Mouse (Mus musculus) forebrain, embryonic 14.5 days (tissue): ENCODE results near the gene 2810408A11Rik. TPM values are rescaled to one million over a fixed set of nuclear protein-coding genes. Genes with fewer than 3 reads are reported as not detected.

Source experiments
- ATAC-seq: fragments of 200-750 bp; cut with Nextera tagmentation; 2 replicates; pipeline ENCODE4 v1.8.0; 2017; ENCODE audit warnings: mild to moderate bottlenecking, moderate library complexity
- DNase-seq: peaks from one replicate; pipeline ENCODE4 v3.0.0-alpha.2; 2015; ENCODE audit warnings: low spot score
- H3K27ac ChIP-seq: fragments of 300-500 bp; sonication (generic); 2 replicates; pipeline ENCODE4 v1.5.1; 2014; ENCODE audit warnings: low read depth, mild to moderate bottlenecking, control low read depth, low read length, moderate library complexity
- H3K27me3 ChIP-seq: fragments of 300-500 bp; sonication (generic); replicated peaks from 2 replicates; pipeline ENCODE4 v1.6.1; 2014; ENCODE audit warnings: low read length, control low read depth, mixed read lengths; ENCODE audit not compliant: control insufficient read depth, insufficient read depth
- H3K36me3 ChIP-seq: fragments of 300-500 bp; sonication (generic); 2 replicates; pipeline ENCODE4 v1.6.1; 2014; ENCODE audit warnings: low read length, control low read depth; ENCODE audit not compliant: control insufficient read depth, insufficient read depth
- H3K4me1 ChIP-seq: fragments of 300-500 bp; sonication (generic); 2 replicates; pipeline ENCODE4 v1.6.1; 2014; ENCODE audit warnings: antibody characterized with exemption, low read length, control low read depth; ENCODE audit not compliant: control insufficient read depth, insufficient read depth
- H3K4me2 ChIP-seq: fragments of 300-500 bp; sonication (generic); 2 replicates; pipeline ENCODE4 v1.6.1; 2014; ENCODE audit warnings: mild to moderate bottlenecking, control low read depth, low read length
- H3K4me3 ChIP-seq: fragments of 300-500 bp; sonication (generic); 2 replicates; pipeline ENCODE4 v1.5.1; 2014; ENCODE audit warnings: low read depth, low read length, control low read depth
- H3K9ac ChIP-seq: fragments of 300-500 bp; sonication (generic); 2 replicates; pipeline ENCODE4 v1.6.1; 2014; ENCODE audit warnings: mild to moderate bottlenecking, low read length, control low read depth, moderate library complexity
- H3K9me3 ChIP-seq: fragments of 300-500 bp; sonication (generic); replicated peaks from 2 replicates; pipeline ENCODE4 v1.6.1; 2016; ENCODE audit warnings: low read length, control low read depth, mixed read lengths; ENCODE audit not compliant: control insufficient read depth
- WGBS: fragments of 180-500 bp; shearing (Covaris S2); extraction: QIAGEN DNeasy Blood & Tissue Kit; methylation state at CpG from one replicate; pipeline ENCODE4 v1.1.7; 2014; 5-methylcytosine and 5-hydroxymethylcytosine counted together
- polyA plus RNA-seq: library from polyadenylated mRNA; unstranded; fragments of >200 nt; fragmentation: Nextera tagmentation; extraction: Ambion mirVana; gene quantifications from 2 replicates; pipeline ENCODE4 v1.2.1, GENCODE M21; 2014

2810408A11Rik gene
- polyA plus RNA-seq, 1 experiment from 2014 or later = 18.6 TPM

DNA sequence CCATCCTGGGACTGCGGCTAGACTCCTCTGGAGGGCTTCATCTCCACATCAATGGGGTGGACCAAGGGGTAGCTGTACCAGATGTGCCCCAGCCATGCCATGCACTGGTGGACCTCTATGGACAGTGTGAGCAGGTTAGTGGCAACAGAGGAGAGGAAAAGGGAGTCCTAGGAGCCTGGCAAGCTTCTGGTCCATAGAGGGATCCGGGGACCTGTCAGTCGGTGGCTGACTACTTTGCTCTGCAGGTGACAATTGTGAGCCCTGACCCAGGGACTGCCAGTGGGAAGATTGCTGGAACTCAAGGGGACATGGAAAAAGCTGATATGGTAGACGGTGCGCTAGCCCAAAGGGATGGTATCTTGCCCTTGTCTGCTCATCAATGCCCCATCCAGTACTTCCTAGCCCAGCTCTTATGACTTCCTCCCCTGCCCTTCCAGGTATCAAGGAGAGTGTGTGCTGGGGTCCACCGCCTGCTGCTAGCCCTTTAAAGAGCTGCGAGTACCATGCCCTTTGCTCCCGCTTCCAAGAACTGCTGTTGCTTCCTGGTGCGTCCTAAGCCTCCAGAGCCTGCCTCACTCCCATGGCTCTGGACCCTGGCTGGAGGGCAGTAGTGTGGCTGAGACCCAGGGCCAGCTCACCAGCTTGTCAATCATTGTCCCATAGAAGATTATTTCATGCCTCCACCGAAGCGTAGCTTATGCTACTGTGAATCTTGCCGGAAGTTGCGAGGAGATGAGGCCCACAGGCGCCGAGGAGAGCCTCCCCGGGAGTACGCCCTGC lies 10.2 kb upstream of the 2810408A11Rik start:
- no peak for DNase-seq

DNA sequence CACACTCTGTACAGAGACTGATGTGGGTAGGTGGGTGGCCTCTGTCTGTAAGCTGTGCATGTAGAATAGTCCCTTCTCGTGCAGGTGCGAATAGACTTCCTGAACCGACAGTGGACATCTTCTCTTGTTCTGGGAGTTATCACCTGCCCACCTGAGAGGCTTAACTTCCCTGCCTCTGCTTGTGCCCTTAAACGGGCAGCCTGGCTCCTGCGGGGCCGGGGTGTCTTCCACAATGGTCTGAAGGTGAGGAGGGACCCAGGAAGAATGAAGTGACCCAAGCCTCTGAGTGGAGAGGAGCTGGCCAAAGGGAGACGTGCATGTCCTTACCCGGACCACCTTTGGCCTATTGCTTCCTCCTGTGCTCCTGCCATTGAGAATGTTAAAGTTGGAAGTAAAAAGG lies 9.4 kb upstream of the 2810408A11Rik start:
- no peak overlapping the region for H3K4me2 ChIP-seq
- H3K27me3 ChIP-seq = no peaks in the 10 kb centered on the region
- H3K9me3 ChIP-seq = no peaks in the 10 kb centered on the region
- DNase-seq = no peak
- WGBS = 95% methylated on average over 8 of the region's 8 CpGs
- no peak overlapping the region for H3K9ac ChIP-seq
- no peak for ATAC-seq
- H3K4me3 ChIP-seq = no peak overlapping the region
- H3K4me1 ChIP-seq = peaks cover 13% of the 10 kb centered on the region
- peaks cover 90% of the 10 kb centered on the region for H3K36me3 ChIP-seq
- H3K27ac ChIP-seq = no peak overlapping the region

More for the DNA sequence above, 10.2 kb upstream of the 2810408A11Rik start:
- WGBS = 96% methylated on average over 17 of the region's 17 CpGs
- Histone ChIP-seq H3K27ac (no peak overlapping the region), H3K36me3 (peaks cover 90% of the 10 kb centered on the region), H3K4me1 (peaks cover 17% of the 10 kb centered on the region), H3K4me2 (no peak overlapping the region), H3K27me3 (no peaks in the 10 kb centered on the region), H3K9me3 (no peaks in the 10 kb centered on the region), H3K9ac (no peak overlapping the region), H3K4me3 (no peak overlapping the region)
- ATAC-seq = no peak

DNA sequence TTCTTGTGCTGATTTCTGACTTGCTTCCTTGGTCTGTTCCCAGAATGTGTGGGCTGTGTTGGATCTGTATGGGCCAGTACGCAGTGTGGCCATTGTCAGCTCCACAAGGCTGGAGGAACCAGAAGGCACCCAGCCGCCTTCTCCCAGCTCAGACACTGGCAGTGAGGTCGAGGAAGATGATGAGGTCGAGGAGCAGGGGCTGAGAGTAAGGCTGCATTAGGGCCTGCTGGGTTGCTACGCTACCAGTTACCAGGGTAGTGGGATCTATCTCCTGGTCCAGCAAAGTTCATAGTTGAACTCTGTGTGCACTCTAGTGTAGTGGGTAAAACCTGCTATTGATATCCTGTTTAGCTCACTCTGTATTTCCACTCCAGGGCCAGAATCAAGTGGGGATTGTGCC lies 8.4 kb upstream of the 2810408A11Rik start:
- H3K9ac ChIP-seq = no peak overlapping the region
- DNase-seq (no peak), ATAC-seq (no peak)
- no peak overlapping the region for H3K4me2 ChIP-seq
- H3K4me3 ChIP-seq = no peak overlapping the region
- H3K36me3 ChIP-seq = peaks cover 94% of the 10 kb centered on the region
- no peaks in the 10 kb centered on the region for H3K27me3 ChIP-seq
- H3K4me1 ChIP-seq = peaks cover 5% of the 10 kb centered on the region; the same call in 1 of the 2 replicates
- no peak overlapping the region for H3K27ac ChIP-seq
- WGBS = 91% methylated on average over 5 of the region's 5 CpGs
- no peaks in the 10 kb centered on the region for H3K9me3 ChIP-seq

DNA sequence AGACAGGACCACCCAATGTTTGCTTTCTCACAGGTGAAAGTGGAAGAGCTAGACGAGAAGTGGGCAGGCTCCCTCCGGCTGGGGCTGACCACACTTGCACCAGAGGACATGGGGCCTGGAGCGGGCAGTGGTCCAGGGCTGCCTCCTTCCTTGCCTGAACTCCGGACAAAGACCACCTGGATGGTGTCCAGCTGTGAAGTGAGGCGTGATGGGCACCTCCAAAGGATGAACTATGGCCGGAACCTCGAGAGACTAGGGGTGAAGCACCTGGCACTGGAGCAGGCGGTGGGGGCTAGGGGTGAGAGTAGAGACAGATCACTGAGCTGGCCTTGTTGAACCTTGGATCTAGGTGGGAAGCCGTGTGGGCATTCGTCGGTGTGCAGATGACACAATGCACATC lies 7.9 kb upstream of the 2810408A11Rik start:
- no peak overlapping the region for H3K4me2 ChIP-seq
- WGBS = 96% methylated on average over 11 of the region's 11 CpGs
- ATAC-seq = no peak

DNA sequence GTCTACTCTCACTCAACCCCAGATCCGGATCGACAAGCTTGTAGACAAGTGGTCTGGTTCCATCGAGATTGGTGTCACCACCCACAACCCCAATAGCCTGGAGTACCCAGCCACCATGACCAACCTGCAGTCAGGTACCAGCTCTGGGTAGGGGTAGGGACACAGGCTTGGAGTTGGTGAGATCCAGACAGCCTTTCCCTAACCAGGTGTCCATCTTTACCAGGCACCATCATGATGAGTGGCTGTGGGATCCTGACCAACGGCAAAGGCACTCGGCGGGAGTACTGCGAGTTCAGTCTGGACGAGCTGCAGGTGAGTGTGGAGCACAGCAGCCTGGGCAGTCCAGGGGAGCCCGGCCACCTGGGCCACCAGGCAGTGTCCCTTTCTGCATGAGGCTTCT lies 3.5 kb upstream of the 2810408A11Rik start:
- WGBS = 97% methylated on average over 9 of the region's 9 CpGs
- peaks cover 59% of the 10 kb centered on the region for H3K36me3 ChIP-seq
- no peaks in the 10 kb centered on the region for H3K9me3 ChIP-seq
- H3K27me3 ChIP-seq = no peaks in the 10 kb centered on the region
- H3K4me1 ChIP-seq = peaks cover 15% of the 10 kb centered on the region
- H3K9ac ChIP-seq = no peak overlapping the region
- DNase-seq (no peak), ATAC-seq (no peak)
- no peak overlapping the region for H3K4me3 ChIP-seq
- no peak overlapping the region for H3K27ac ChIP-seq
- H3K4me2 ChIP-seq = no peak overlapping the region

More for the DNA sequence above, 7.9 kb upstream of the 2810408A11Rik start:
- DNase-seq = no peak
- H3K27me3 ChIP-seq = no peaks in the 10 kb centered on the region
- H3K27ac ChIP-seq = no peak overlapping the region
- no peak overlapping the region for H3K4me3 ChIP-seq
- H3K36me3 ChIP-seq = peaks cover 100% of the 10 kb centered on the region
- no peaks in the 10 kb centered on the region for H3K9me3 ChIP-seq
- no peak overlapping the region for H3K9ac ChIP-seq
- peaks cover 4% of the 10 kb centered on the region; the same call in 1 of the 2 replicates for H3K4me1 ChIP-seq

DNA sequence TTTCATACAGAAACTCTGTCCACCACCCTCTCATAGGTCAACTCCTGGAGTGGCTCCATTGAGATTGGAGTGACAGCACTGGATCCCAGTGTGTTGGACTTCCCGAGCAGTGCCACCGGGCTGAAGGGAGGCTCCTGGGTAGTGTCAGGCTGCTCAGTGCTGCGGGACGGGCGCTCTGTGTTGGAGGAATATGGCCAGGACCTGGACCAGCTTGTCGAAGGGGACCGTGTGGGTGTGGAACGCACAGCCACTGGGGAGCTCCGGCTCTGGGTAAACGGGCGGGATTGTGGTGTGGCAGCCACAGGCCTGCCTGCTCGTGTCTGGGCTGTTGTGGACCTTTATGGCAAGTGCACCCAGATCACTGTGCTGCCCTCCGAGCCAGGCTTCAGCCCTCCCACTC lies 2.2 kb upstream of the 2810408A11Rik start:
- Histone ChIP-seq H3K36me3 (peaks cover 46% of the 10 kb centered on the region), H3K27me3 (no peaks in the 10 kb centered on the region), H3K27ac (no peak overlapping the region), H3K9me3 (no peaks in the 10 kb centered on the region), H3K4me3 (peak overlapping the region; percentile 87), H3K4me2 (peak overlapping the region; percentile 87), H3K4me1 (peaks cover 18% of the 10 kb centered on the region), H3K9ac (no peak overlapping the region)
- 92% methylated on average over 13 of the region's 13 CpGs for WGBS
- ATAC-seq = no peak
- no peak for DNase-seq

DNA sequence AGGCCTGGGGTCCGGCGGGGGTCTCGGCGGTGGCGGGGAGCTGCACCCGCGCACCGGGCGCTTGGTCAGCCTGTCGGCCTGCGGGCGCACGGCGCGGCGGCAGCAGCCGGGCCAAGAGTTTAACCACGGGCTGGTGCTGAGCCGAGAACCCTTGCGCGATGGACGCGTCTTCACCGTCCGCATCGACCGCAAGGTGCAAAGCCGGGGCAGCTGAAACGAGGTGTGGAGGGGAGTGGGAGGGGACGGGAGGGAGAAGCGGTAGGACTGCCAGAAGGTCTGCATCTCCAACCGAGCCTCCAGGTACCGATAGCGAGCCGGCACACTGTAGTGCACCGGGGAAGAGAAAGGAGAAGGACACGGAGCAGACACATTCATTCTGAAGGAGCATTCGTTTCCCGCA lies 1.2 kb upstream of the 2810408A11Rik start:
- no peaks in the 10 kb centered on the region for H3K9me3 ChIP-seq
- H3K27ac ChIP-seq = peak overlapping the region; percentile 92
- under 1% methylated on average over 34 of the region's 39 CpGs for WGBS
- no peaks in the 10 kb centered on the region for H3K27me3 ChIP-seq
- ATAC-seq (no peak; the same call in 1 of the 2 replicates), DNase-seq (no peak)
- H3K9ac ChIP-seq = peak overlapping the region; percentile 91
- peak overlapping the region; percentile 87 for H3K4me2 ChIP-seq
- peaks cover 36% of the 10 kb centered on the region for H3K36me3 ChIP-seq
- peak overlapping the region; percentile 87 for H3K4me3 ChIP-seq
- peaks cover 18% of the 10 kb centered on the region for H3K4me1 ChIP-seq

GRCm38 (mm10) chr11:69901406-69901846 lies 639 bp upstream of the 2810408A11Rik start:
- Histone ChIP-seq H3K36me3 (peaks cover 30% of the 10 kb centered on the region), H3K4me3 (peak overlapping the region; percentile 87), H3K4me2 (peak overlapping the region; percentile 87), H3K9me3 (no peaks in the 10 kb centered on the region), H3K9ac (peak overlapping the region; percentile 91), H3K4me1 (peaks cover 18% of the 10 kb centered on the region), H3K27ac (peak overlapping the region; percentile 92), H3K27me3 (no peaks in the 10 kb centered on the region)
- DNase-seq (peak; percentile 99), ATAC-seq (peak; percentile 80)
- under 1% methylated on average over 42 of the region's 42 CpGs for WGBS

DNA sequence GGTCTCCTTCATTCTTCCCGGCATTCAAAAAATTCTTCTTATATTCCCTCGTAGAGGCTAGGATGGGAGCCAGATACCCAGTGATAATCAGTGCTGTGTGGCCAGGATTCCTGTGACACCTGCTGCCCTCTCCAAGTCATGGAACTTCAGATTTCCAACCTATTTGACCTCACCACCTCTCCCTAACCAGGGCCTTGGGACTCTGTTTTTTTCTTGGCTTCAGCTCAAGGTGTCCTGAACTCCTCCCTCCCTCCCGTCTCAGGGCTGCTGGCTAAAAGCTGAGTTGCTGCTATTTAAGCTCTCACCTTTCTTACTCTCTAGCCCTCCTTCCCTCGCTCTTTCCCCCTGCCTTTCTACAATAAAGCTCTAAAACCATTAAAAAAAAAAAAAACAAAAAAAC lies 917 bp downstream of the 2810408A11Rik start:
- DNase-seq (peak; percentile 34), ATAC-seq (no peak)
- H3K27me3 ChIP-seq = no peaks in the 10 kb centered on the region
- H3K36me3 ChIP-seq = peaks cover 14% of the 10 kb centered on the region
- peak overlapping the region; percentile 87 for H3K4me3 ChIP-seq
- no peaks in the 10 kb centered on the region for H3K9me3 ChIP-seq
- peak overlapping the region; percentile 91 for H3K9ac ChIP-seq
- WGBS = 20% methylated on average over 4 of the region's 4 CpGs
- H3K4me1 ChIP-seq = peaks cover 18% of the 10 kb centered on the region
- H3K4me2 ChIP-seq = peak overlapping the region; percentile 87
- no peak overlapping the region for H3K27ac ChIP-seq
